Mouse (Mus musculus) ES-Bruce4 (cell line): ENCODE data around the gene Madd. TPM values are rescaled to one million over a fixed set of nuclear protein-coding genes. Genes with fewer than 3 reads are reported as not detected.

Experiments used
- H3K27ac ChIP-seq: 2 replicates; pipeline ENCODE4 v1.5.1; 2012; ENCODE audit warnings: low read length, inconsistent platforms; ENCODE audit not compliant: insufficient read depth
- H3K27me3 ChIP-seq: 2 replicates; pipeline ENCODE4 v1.6.1; 2012; ENCODE audit warnings: mild to moderate bottlenecking, low read length, inconsistent platforms; ENCODE audit not compliant: control insufficient read depth, poor library complexity, insufficient read depth, severe bottlenecking
- H3K36me3 ChIP-seq: 2 replicates; pipeline ENCODE4 v1.6.1; 2012; ENCODE audit warnings: inconsistent platforms, mild to moderate bottlenecking, low read length, moderate library complexity; ENCODE audit not compliant: control insufficient read depth, poor library complexity, insufficient read depth, severe bottlenecking
- H3K4me1 ChIP-seq: one replicate; pipeline ENCODE4 v1.8.1; 2011; ENCODE audit warnings: low read length; ENCODE audit not compliant: control insufficient read depth, insufficient read depth
- H3K4me3 ChIP-seq: 2 replicates; pipeline ENCODE4 v1.5.1; 2011; ENCODE audit warnings: low read depth, mild to moderate bottlenecking, low read length
- H3K9ac ChIP-seq: 2 replicates; pipeline ENCODE4 v1.6.1; 2012; ENCODE audit warnings: low read depth, mild to moderate bottlenecking, inconsistent platforms; ENCODE audit not compliant: poor library complexity, severe bottlenecking
- H3K9me3 ChIP-seq: replicated peaks from 2 replicates; pipeline ENCODE4 v1.6.1; 2012; ENCODE audit warnings: mild to moderate bottlenecking, low read length, inconsistent platforms; ENCODE audit not compliant: control insufficient read depth, poor library complexity, insufficient read depth, severe bottlenecking
- CTCF ChIP-seq: IDR thresholded peaks from one replicate; pipeline ENCODE4 v1.8.1; 2011; ENCODE audit warnings: low read depth, low read length
- EP300 ChIP-seq: IDR thresholded peaks from 2 replicates; pipeline ENCODE4 v1.6.1; 2011; ENCODE audit warnings: low read depth, low read length; ENCODE audit not compliant: insufficient read depth
- POLR2A ChIP-seq: IDR thresholded peaks from one replicate; pipeline ENCODE4 v1.8.1; 2011; ENCODE audit warnings: low read length; ENCODE audit not compliant: insufficient read depth
- polyA plus RNA-seq: library from polyadenylated mRNA; stranded (reverse); fragments of >200 nt; gene quantifications from 2 replicates; pipeline ENCODE4 v1.2.4, GENCODE M21; 2011; ENCODE audit warnings: low read depth; ENCODE audit not compliant: missing spikeins, insufficient read depth, insufficient read length

Gene Madd
- polyA plus RNA-seq, 1 experiment = 7.3 TPM

GRCm38 (mm10) chr2:91154091-91154490, 29.5 kb downstream of the Madd start:
- no peak for TF ChIP-seq EP300
- no peak for TF ChIP-seq POLR2A
- no peak for TF ChIP-seq CTCF
- H3K36me3 ChIP-seq = no peaks in the 10 kb centered on the region

GRCm38 (mm10) chr2:91152885-91153377, 30.7 kb downstream of the Madd start:
- Histone ChIP-seq H3K4me3 (no peak overlapping the region), H3K36me3 (no peaks in the 10 kb centered on the region), H3K27ac (no peak overlapping the region), H3K9ac (no peak overlapping the region), H3K4me1 (no peaks in the 10 kb centered on the region), H3K9me3 (no peaks in the 10 kb centered on the region), H3K27me3 (no peaks in the 10 kb centered on the region)
- TF ChIP-seq POLR2A = no peak
- no peak for TF ChIP-seq CTCF
- TF ChIP-seq EP300 = no peak

More at GRCm38 (mm10) chr2:91154091-91154490, 29.5 kb downstream of the Madd start:
- Histone ChIP-seq H3K4me3 (no peak overlapping the region), H3K27ac (no peak overlapping the region), H3K4me1 (no peaks in the 10 kb centered on the region), H3K27me3 (no peaks in the 10 kb centered on the region), H3K9ac (no peak overlapping the region), H3K9me3 (no peaks in the 10 kb centered on the region)

- Histone ChIP-seq H3K36me3 (no peaks in the 10 kb centered on the region), H3K27ac (no peak overlapping the region), H3K9me3 (no peaks in the 10 kb centered on the region), H3K27me3 (no peaks in the 10 kb centered on the region), H3K9ac (no peak overlapping the region), H3K4me3 (no peak overlapping the region), H3K4me1 (no peaks in the 10 kb centered on the region)
- TF ChIP-seq CTCF (no peak), EP300 (no peak), POLR2A (no peak)
Observed at GRCm38 (mm10) chr2:91151331-91151730, 32.3 kb downstream of the Madd start.

GRCm38 (mm10) chr2:91148101-91148500, 35.5 kb downstream of the Madd start:
- TF ChIP-seq EP300 (no peak), CTCF (no peak), POLR2A (no peak)
- no peaks in the 10 kb centered on the region for H3K4me1 ChIP-seq
- no peaks in the 10 kb centered on the region for H3K27me3 ChIP-seq
- no peak overlapping the region for H3K27ac ChIP-seq
- H3K9ac ChIP-seq = no peak overlapping the region
- H3K4me3 ChIP-seq = no peak overlapping the region
- no peaks in the 10 kb centered on the region for H3K36me3 ChIP-seq
- H3K9me3 ChIP-seq = no peaks in the 10 kb centered on the region

GRCm38 (mm10) chr2:91143401-91143800, 40.2 kb downstream of the Madd start:
- Histone ChIP-seq H3K4me3 (no peak overlapping the region), H3K36me3 (no peaks in the 10 kb centered on the region), H3K27ac (no peak overlapping the region), H3K4me1 (peaks cover 3% of the 10 kb centered on the region), H3K27me3 (no peaks in the 10 kb centered on the region), H3K9ac (no peak overlapping the region), H3K9me3 (no peaks in the 10 kb centered on the region)
- TF ChIP-seq EP300 = no peak
- TF ChIP-seq POLR2A = no peak
- no peak for TF ChIP-seq CTCF

GRCm38 (mm10) chr2:91142920-91143319, 40.7 kb downstream of the Madd start:
- H3K4me1 ChIP-seq = peaks cover 3% of the 10 kb centered on the region
- no peak for TF ChIP-seq EP300
- no peak for TF ChIP-seq CTCF
- no peak for TF ChIP-seq POLR2A
- H3K27ac ChIP-seq = no peak overlapping the region
- no peak overlapping the region for H3K9ac ChIP-seq
- H3K27me3 ChIP-seq = no peaks in the 10 kb centered on the region
- H3K9me3 ChIP-seq = no peaks in the 10 kb centered on the region
- H3K36me3 ChIP-seq = no peaks in the 10 kb centered on the region
- H3K4me3 ChIP-seq = no peak overlapping the region
